Mouse (Mus musculus) left cerebral cortex, adult 18-20 months (tissue): ENCODE data around the gene Agtrap. TPM values are rescaled to one million over a fixed set of nuclear protein-coding genes. Genes with fewer than 3 reads are reported as not detected.
"Not testable (repeated sequence)": the region's sequence is repeated elsewhere in the genome, so short reads cannot be mapped to it uniquely, and the experiment has no call there.

ENCODE experiments used
- DNase-seq, 2 experiments: peaks; one replicate each; pipeline ENCODE4 v3.0.0; 2021 to 2022; ENCODE audit warnings: low spot score in 2 of 2, mixed read lengths in 1 of 2
- long read RNA-seq, 2 experiments: library from polyadenylated mRNA; stranded (forward); transcript quantifications; one replicate each; pipeline ENCODE4 v2.0.0; 2021
- total RNA-seq, 2 experiments: library from RNA; stranded (reverse); gene quantifications; 2 replicates each; pipeline ENCODE4 v1.2.3; 2021

Agtrap gene
- 10 to 100 TPM in 1 of 2 experiments, 1 to 10 TPM in 1; 6.6 to 10.1 TPM for total RNA-seq
- long read RNA-seq, experiment 1, transcript Agtrap-201 (5 exons, 3,996 nt) = major isoform, 9 of 13 reads
- long read RNA-seq, experiment 1, partial matches to known transcripts = 0 of 13 reads
- long read RNA-seq, experiment 1, other reads (novel, unspliced or antisense) = 4 of 13 reads
- long read RNA-seq, experiment 2, transcript Agtrap-201 (5 exons, 3,996 nt) = major isoform, 5 of 6 reads
- long read RNA-seq, experiment 2, partial matches to known transcripts = 0 of 6 reads
- long read RNA-seq, experiment 2, other reads (novel, unspliced or antisense) = 1 of 6 reads

DNA sequence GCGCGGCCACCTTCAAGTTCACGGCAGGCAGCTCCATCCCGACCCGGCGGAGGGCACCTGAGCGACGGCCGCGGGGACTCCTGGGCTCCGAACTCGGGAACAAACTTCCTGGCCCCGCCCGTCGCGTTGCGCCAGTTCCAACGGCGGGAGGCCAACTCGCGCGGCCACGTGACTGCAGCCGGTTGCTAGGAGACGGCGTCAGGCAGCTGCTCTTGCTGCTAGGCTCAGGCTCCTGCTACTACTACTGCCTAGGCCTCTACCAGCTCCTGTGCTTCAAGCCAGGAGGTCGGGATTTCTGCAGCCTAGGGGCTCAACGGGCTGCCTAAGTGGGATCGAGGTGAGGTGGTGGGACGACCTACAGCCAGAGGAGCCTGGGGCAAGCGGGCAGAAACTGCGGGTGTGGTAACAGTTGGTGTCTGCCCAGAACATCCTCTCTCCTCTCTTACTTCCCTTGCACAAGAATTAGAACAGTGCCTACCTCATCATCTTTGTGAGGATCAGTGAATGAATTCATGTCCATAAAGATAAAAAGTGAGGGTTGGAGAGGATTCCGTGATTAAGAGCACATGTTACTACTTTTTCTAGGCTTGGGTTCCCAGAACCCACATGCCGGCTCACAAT, at the start of gene Agtrap:
TSS of gene Agtrap (minus strand) at position 125 of the 621 bp plus-strand sequence.
- peak; percentile 94 to 95 for DNase-seq

GRCm38 (mm10) chr4:148137503-148137902, 49.7 kb upstream of the Agtrap start:
- DNase-seq = no peak

DNA sequence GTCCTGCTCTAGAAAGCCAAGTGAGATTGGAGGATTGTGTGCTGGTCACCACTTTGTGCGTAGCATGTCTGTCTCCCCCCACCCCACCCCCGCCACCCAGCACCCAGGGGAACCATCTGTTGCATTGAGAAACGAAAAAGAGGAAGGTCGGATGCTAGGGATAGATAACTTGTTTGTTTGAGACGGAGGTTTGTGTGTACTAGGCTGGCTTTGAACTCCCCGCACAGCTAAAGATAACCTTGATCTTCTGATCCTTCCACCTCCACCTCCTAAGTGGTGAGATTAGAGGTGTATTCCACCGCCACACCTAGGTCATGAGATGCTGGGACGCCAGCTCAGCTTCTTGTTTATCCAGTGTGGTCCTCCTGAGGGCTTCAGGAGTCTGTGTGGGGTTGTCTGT, 47.2 kb upstream of the Agtrap start:
- DNase-seq = no peak

DNA sequence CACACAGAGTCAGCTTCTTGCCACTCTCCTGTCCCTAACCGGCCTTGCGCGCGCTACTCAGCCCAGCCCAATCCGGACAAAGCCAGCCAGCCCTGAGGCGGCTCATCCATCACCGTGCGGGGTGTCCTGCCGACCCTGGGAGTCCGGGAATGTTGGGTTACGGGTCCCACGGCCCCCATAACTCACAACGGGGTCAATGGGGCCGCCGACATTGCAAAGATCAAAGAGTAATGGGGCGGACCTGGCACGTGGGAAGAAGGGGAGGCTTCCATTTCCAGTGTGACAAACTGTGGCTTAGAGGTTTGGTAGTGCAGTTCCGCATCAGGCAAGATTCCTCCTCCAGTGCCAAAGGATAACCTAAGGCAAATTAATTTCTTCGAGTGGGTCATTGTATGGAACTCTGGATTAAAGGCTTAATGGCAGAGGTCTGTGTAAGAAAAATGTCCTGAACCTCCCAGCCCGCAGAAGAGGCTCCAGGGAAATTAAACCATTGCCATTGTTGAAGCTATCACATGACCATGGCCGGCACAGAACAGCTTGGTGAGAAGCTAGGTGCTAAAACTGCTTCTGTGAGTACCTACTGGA, 43.8 kb upstream of the Agtrap start:
- no peak for DNase-seq

- no peak for DNase-seq
These were observed 43.0 kb upstream of the Agtrap start, which contains the start of gene Draxin for GRCm38 (mm10) chr4:148130561-148131413. TSS of gene Draxin (minus strand) at chr4:148130698.

GRCm38 (mm10) chr4:148130133-148130532, 42.3 kb upstream of the Agtrap start, which contains the start of gene Mad2l2:
TSS of gene Mad2l2 (plus strand) at chr4:148130384.
- DNase-seq = no peak

GRCm38 (mm10) chr4:148128672-148129071, 40.8 kb upstream of the Agtrap start:
- no peak for DNase-seq

DNA sequence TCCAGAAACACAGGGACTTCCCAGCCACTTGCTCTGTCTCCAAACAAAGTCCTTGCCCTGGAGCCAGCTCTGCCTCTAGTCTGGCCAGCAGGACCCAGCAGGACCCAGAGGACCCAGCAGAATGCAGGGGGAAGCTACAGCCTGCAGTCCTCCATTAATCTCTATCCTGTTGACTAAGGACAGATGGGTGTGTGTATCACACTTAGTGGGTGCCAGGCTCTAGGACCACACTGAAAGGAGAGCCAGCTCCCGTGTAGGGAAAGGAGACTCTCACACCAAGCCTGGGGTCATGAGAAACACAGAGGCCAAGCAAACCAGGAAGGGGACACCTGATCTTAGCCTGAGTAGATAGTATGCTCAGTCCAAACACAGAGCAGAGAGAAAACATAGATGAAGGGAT, 40.4 kb upstream of the Agtrap start:
- no peak for DNase-seq

GRCm38 (mm10) chr4:148122694-148123066, 34.8 kb upstream of the Agtrap start:
- DNase-seq = no peak

GRCm38 (mm10) chr4:148121982-148122693, 34.3 kb upstream of the Agtrap start:
- DNase-seq = no peak

DNA sequence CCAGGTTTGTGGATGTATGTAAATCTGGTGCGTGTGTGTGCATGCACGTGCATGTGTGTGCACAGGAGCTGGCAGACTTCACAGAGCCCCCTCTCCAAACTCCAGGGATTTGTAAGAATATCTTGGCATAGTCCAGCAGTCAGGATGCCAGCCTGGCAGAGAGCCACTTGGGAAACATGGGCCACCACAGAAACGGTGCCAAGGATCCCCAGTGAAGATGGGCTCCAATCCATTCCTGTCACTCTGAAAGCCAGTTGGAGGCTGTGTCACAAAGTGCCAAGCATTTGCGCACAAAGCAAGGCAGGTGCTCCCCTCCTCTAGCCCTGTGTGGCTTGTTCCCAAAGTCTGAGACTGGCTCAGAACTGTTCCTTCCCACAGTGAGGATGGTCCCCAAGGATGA, 33.5 kb upstream of the Agtrap start:
- DNase-seq = no peak

DNA sequence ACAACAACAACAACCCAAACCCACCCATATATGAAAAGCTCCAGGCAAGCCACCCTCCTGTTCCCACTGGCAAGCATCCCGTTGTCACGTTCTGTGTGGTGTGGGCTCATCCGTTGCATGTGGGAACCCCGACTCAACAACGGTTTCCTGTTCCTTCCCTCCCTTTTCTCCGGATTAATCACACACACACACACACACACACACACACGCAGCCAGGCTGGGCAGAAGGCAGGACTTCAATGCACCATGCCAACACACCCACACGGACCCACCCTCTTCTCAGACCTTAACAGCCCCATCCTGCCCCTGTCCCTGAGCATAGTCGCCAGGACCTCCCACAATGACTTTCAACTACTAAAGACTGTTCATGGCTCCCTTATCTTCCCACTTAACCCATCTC, 32.7 kb upstream of the Agtrap start:
- no peak for DNase-seq

DNA sequence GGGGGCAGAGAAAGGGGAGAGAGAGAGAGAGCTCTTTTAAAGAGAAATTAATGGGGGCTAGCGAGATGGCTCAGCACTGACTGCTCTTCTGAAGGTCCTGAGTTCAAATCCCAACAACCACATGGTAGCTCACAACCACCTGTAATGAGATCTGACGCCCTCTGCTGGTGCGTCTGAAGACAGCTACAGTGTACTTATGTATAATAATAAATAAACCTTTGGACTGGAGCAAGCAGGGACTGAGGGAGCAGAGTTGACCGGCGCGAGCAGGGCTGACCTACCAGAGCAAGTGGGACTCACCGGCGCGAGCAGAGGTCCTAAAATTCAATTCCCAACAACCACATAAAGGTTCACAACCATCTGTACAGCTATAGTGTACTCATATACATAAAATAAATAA, 31.7 kb upstream of the Agtrap start:
- not testable (repeated sequence) for DNase-seq

- DNase-seq = no peak
These were observed 29.6 kb upstream of the Agtrap start for GRCm38 (mm10) chr4:148117392-148117791.

DNA sequence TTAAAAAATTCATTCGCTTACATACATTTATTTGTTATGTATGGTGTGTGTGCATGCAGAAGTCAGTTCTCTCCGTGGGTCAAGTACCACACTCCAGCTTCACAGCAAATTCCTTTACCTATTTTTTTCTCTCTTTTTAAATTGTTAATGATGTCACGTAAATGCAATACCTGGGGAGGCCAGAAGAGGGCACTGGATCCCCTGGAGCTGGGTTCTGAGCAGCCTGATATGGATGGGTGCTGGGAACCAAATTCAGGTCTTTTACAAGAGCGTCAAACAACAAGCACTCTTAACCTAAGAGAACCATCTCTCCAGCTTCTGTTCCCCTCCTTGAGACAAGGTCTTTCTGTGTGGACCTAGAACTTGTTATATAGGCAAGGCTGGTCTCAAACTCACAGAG, 28.8 kb upstream of the Agtrap start:
- DNase-seq = no peak

DNA sequence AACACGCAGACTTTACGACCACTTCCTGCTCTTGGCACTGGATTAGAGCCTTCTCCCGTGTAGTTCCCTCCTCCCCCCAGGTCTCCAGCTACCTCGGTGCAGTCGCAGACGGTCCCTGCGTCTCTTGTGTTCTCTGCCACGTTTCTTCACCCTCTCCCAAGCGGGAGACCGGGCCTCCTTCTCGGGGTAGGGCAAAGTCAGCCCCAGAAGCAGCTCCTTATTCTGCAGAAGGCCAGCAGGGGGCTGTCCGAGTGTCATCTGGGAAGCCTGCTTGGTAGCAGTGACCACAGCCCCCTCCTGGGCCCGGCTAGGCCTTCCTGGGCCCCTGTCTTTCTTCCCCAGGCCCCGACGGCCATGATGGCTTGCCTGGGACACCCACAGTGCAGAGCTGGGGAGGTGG, 27.6 kb upstream of the Agtrap start:
- no peak for DNase-seq

DNA sequence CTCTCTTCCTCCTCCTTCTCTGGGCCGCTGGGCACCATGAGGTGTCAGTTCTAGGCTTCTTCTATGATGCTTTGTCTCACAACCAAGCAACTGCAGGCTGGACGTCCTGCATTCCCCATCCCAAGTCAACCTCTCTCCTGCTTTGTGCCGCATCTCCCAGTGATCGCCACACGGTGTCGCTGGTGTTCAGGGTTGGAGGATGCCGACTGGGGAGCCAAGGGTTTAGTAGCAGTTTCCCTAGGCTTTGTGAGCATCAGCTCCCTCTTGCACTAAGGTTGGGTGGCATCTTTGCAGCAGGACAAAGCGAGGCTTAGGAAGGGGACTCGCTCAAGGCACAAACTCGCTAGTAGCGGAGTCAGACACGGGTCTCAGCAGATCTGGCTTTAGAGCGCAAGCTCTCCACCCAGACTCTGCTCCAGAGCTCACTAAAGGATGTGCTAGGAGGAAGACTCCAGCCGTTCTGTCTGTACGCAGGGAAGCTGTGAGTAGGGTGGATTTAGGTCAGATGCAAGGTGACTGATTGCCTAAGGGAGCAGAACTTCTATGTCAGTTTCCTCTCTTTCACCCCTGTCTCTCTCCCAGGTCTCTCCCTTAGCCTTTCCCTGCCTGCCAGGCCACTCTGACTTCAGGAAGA, 27.0 kb upstream of the Agtrap start:
- peak; percentile 85 to 91 for DNase-seq

DNA sequence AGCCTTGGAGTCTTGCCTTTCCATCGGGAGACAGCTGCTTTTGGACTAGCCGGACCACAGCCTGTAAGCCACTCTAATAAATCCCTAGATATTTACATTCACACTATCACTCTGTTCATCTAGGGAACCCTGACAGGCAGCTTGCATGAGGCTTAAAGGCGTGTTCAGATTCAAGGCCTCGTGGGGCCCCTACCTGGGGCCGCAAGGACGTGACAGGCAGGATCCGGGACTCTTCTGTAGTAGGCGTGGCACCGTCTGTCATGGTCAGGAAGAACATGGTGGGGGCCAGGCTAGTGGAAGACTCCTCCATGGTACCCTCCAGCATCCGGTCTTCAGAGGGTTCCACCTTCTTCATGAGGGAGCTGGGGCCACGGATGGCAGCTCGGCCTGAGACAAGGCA, 24.7 kb upstream of the Agtrap start:
- DNase-seq = no peak

- DNase-seq = no peak
These were observed 21.4 kb upstream of the Agtrap start for GRCm38 (mm10) chr4:148109215-148109614.

- no peak for DNase-seq
These were observed 20.8 kb upstream of the Agtrap start for GRCm38 (mm10) chr4:148108565-148109100.
